Mouse (Mus musculus): ENCODE measurements around the gene AI467606.
"Not testable (repeated sequence)": the region's sequence is repeated elsewhere in the genome, so short reads cannot be mapped to it uniquely, and the experiment has no call there.

DNA sequence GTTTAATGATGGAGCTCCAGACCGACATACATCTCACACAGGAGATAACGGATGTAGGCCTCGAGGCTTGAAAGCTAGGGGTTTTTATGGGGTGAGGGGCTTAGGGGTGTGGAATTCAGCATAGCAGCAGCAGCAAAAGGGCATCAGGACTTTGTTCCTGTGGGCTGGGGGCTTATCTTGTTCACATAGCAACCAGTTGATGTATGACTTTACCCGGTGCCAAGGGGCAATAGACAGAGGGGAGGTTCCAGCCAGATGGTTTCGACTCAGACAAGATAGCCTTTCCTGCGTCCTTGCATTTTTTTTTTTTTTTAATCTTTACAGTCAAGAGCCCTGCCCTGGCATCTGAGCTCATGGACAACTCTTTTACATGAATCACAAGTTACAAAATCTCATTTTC lies 5.4 kb upstream of the AI467606 start:
- not testable (repeated sequence) for TF ChIP-seq GATA1 (IDR thresholded peaks at IDR 0.05; ENCODE audit: borderline replicate concordance, low read length); FLI1 (IDR thresholded peaks at IDR 0.05; ENCODE audit: low read length)

All from megakaryocyte, embryonic 14.5 days (primary cell).